Mouse (Mus musculus) cerebellum, adult 2 months (tissue): ENCODE measurements around the gene Acbd6.

Experiments
- CTCF ChIP-seq: fragments of 200-500 bp; IDR thresholded peaks from 2 replicates; pipeline ENCODE4 v1.5.1; 2011; ENCODE audit warnings: low read depth, mild to moderate bottlenecking, control low read depth, low read length, moderate library complexity, borderline replicate concordance; ENCODE audit not compliant: insufficient read depth
- POLR2A ChIP-seq: fragments of 200-500 bp; IDR thresholded peaks from 2 replicates; pipeline ENCODE4 v1.6.1; 2011; ENCODE audit warnings: low read length, control low read depth, borderline replicate concordance; ENCODE audit not compliant: insufficient read depth

- TF ChIP-seq CTCF (no peak), POLR2A (no peak)
These were observed 69.8 kb downstream of the Acbd6 start for GRCm38 (mm10) chr1:155627746-155628145.
